Mouse (Mus musculus): ENCODE data around the gene Gm3159.
"Not testable (repeated sequence)": the region's sequence is repeated elsewhere in the genome, so short reads cannot be mapped to it uniquely, and the experiment has no call there.

DNA sequence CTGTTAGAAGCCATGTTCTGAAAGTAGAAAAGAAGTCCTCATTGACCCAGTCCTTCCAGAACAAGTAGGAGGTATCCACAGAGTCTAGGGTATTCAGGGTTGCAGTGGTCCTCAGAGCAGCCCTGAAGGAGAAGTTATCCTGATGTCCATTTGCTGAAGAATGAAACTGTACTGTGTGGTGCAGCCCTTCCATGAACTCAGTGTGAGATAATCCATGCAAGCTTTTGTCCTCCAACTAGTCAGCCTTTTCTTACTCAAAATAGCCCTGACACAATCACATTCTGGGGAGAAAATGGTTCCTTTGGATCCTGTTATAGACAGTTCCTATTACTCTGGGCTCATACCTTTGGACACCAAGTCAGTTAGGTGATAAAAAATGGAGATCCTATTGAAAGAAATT, 6.5 kb downstream of the Gm3159 start:
- TF ChIP-seq GATA1 (IDR thresholded peaks at IDR 0.05; ENCODE audit: borderline replicate concordance, low read length); FLI1 (IDR thresholded peaks at IDR 0.05; ENCODE audit: low read length): not testable (repeated sequence)
